Mouse (Mus musculus) neural tube, embryonic 14.5 days (tissue): ENCODE results near the gene Hspe1. TPM values are rescaled to one million over a fixed set of nuclear protein-coding genes. Genes with fewer than 3 reads are reported as not detected.
"Not testable (repeated sequence)": the region's sequence is repeated elsewhere in the genome, so short reads cannot be mapped to it uniquely, and the experiment has no call there.

Experiments used
- ATAC-seq: fragments of 200-750 bp; cut with Nextera tagmentation; 2 replicates; pipeline ENCODE4 v1.8.0; 2017; ENCODE audit warnings: low read depth, mild to moderate bottlenecking, moderate TSS enrichment, moderate library complexity
- H3K27ac ChIP-seq: fragments of 300-500 bp; sonication (generic); 2 replicates; pipeline ENCODE4 v1.5.1; 2014; ENCODE audit warnings: low read depth, mild to moderate bottlenecking, control low read depth, low read length, moderate library complexity, mixed read lengths
- H3K27me3 ChIP-seq: fragments of 300-500 bp; sonication (generic); 2 replicates; pipeline ENCODE4 v1.6.1; 2014; ENCODE audit warnings: low read length; ENCODE audit not compliant: control insufficient read depth, insufficient read depth
- H3K36me3 ChIP-seq: fragments of 300-500 bp; sonication (generic); 2 replicates; pipeline ENCODE4 v1.6.1; 2014; ENCODE audit warnings: low read length, mixed read lengths; ENCODE audit not compliant: control insufficient read depth, insufficient read depth
- H3K4me1 ChIP-seq: fragments of 300-500 bp; sonication (generic); 2 replicates; pipeline ENCODE4 v1.6.1; 2014; ENCODE audit warnings: low read length; ENCODE audit not compliant: control insufficient read depth, insufficient read depth
- H3K4me2 ChIP-seq: fragments of 300-500 bp; sonication (generic); 2 replicates; pipeline ENCODE4 v1.6.1; 2014; ENCODE audit warnings: mild to moderate bottlenecking, low read depth, low read length, control low read depth
- H3K4me3 ChIP-seq: fragments of 300-500 bp; sonication (generic); 2 replicates; pipeline ENCODE4 v1.5.1; 2014; ENCODE audit warnings: low read depth, low read length, control low read depth, mixed read lengths
- H3K9ac ChIP-seq: fragments of 300-500 bp; sonication (generic); replicated peaks from 2 replicates; pipeline ENCODE4 v1.6.1; 2014; ENCODE audit warnings: low read depth, mild to moderate bottlenecking, control low read depth, low read length, mixed read lengths
- H3K9me3 ChIP-seq: fragments of 300-500 bp; sonication (generic); 2 replicates; pipeline ENCODE4 v1.6.1; 2016; ENCODE audit warnings: low read length; ENCODE audit not compliant: control insufficient read depth
- WGBS: fragments of 180-500 bp; shearing (Covaris S2); extraction: QIAGEN DNeasy Blood & Tissue Kit; methylation state at CpG from one replicate; pipeline ENCODE4 v1.1.7; 2014; 5-methylcytosine and 5-hydroxymethylcytosine counted together
- polyA plus RNA-seq: library from polyadenylated mRNA; unstranded; fragments of >200 nt; fragmentation: Nextera tagmentation; extraction: Ambion mirVana; gene quantifications from 2 replicates; pipeline ENCODE4 v1.2.1, GENCODE M21; 2014

Hspe1 gene
- polyA plus RNA-seq, 1 experiment from 2014 or later, result 245 TPM

DNA sequence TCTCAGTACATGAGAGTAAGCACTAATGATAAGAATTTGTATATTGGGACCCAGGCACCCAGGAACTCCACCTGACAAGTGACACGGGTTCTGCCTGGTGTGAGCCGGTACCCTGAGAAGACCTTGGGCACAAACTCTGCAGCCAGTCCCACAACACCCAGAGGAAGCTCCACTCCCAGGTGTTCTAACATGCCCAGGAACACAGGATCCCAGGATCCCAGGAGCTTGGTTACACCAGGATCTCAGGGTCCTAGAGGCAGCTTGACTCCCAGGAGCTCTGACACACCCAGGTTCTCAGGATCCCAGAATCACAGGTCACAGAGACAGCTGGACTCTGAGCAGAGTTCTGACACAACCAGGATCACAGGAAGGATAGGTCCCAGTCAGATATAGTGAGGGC is 36.2 kb downstream of the Hspe1 start:
- not testable (repeated sequence) for H3K9ac ChIP-seq, H3K4me2 ChIP-seq, H3K9me3 ChIP-seq, H3K4me1 ChIP-seq, H3K27me3 ChIP-seq, H3K27ac ChIP-seq, H3K4me3 ChIP-seq, H3K36me3 ChIP-seq, ATAC-seq
- WGBS, result 96% methylated on average over 2 of the region's 2 CpGs

DNA sequence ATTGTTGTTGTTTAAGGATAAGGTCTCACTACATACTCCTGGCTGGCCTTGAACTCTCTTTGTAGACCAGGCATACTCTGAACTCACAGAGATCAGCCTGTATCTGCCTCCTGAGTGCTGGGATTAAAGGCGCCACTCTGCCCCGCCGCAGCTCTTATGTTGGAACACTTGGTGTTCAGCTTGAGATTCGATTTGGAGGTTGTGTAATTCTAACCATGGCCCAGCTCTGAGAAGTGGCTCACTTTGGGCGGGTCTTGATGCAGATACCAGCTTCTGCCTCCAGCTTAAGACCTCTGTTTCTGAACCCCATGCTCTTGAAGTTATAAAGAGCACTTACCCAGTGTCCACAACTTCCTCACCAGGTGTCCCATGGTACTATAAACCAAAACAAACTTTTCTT is 41.8 kb downstream of the Hspe1 start:
- H3K9ac ChIP-seq, result no peak overlapping the region
- no peak for ATAC-seq
- no peak overlapping the region for H3K27ac ChIP-seq
- H3K4me1 ChIP-seq, result peaks cover 20% of the 10 kb centered on the region
- 95% methylated on average over 5 of the region's 5 CpGs for WGBS
- H3K9me3 ChIP-seq, result no peaks in the 10 kb centered on the region
- no peaks in the 10 kb centered on the region for H3K27me3 ChIP-seq
- no peaks in the 10 kb centered on the region for H3K36me3 ChIP-seq
- H3K4me3 ChIP-seq, result no peak overlapping the region
- H3K4me2 ChIP-seq, result no peak overlapping the region

DNA sequence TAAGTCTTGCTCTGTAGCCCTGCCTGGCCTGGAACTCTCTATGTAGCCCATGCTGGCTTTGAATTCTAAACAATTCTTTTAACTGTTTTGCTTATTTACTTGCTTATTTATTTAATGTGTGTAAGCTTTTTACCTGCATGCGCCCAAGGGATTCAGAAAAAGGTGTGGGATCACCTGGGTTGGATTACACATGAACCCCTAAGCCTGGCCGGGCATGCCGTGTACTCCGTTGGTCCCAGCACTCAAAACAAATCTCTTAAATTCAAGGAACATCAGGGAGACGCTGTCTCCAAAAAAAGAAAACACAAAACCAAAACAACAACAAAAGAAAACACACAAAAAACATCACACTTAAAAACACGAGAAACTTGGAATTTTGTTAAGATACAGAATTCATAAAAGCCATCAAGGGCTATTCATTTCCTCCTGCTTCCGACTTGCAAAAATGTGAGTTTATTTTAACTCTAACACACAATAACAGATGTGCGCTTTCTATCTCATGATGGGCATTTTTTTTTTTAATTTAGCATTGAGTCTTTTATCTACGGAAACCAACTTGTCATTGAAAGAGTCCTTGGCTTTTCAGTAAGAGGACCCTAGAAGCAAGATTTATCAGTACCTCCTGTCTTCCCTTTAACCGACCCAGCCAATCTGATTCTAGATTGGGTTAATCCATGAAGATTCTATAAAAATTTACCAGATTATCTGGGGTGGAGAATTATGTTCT is 42.4 kb downstream of the Hspe1 start:
- peak overlapping the region; percentile 97 for H3K4me3 ChIP-seq
- 72% methylated on average over 10 of the region's 10 CpGs for WGBS
- peak overlapping the region; percentile 98 for H3K9ac ChIP-seq

DNA sequence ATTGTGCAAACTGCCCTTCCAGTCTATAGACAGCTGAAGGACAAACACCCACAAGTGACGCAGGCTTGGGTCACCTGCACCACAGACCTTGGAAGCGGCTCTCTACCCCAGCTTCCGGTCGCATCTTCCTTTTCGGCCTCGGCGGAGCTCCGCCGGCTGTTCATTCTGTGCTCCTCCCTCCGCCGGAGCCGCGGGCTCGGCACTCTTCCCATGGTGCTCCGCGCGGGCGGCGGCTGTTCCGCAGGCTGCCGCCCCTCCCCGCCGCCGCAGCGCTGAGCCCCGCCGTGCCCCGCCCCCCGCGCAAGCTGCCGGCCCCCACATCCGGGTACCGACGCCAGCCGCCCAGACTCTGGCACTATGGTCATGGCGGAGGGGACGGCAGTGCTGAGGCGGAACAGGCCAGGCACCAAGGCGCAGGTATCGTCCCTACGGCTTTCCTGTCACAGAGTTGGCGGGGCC is 43.0 kb downstream of the Hspe1 start, which contains the start of gene Mob4:
Gene Mob4, plus strand, starts transcription at position 289 of the 459 bp plus-strand sequence.
- under 1% methylated on average over 26 of the region's 42 CpGs for WGBS
- Histone ChIP-seq H3K36me3 (no peaks in the 10 kb centered on the region), H3K4me1 (peaks cover 20% of the 10 kb centered on the region), H3K4me2 (peak within 1 kb of the TSS; percentile 77), H3K27ac (peak within 1 kb of the TSS; percentile 98), H3K27me3 (no peaks in the 10 kb centered on the region), H3K9ac (peak within 1 kb of the TSS; percentile 98), H3K4me3 (peak within 1 kb of the TSS; percentile 97), H3K9me3 (no peaks in the 10 kb centered on the region)
- peak; percentile 98 for ATAC-seq

More for the DNA sequence above, 42.4 kb downstream of the Hspe1 start:
- Histone ChIP-seq H3K4me2 (peak overlapping the region; percentile 55), H3K27me3 (no peaks in the 10 kb centered on the region), H3K9me3 (no peaks in the 10 kb centered on the region), H3K36me3 (no peaks in the 10 kb centered on the region), H3K27ac (peak overlapping the region; percentile 98), H3K4me1 (peaks cover 20% of the 10 kb centered on the region)
- no peak for ATAC-seq

DNA sequence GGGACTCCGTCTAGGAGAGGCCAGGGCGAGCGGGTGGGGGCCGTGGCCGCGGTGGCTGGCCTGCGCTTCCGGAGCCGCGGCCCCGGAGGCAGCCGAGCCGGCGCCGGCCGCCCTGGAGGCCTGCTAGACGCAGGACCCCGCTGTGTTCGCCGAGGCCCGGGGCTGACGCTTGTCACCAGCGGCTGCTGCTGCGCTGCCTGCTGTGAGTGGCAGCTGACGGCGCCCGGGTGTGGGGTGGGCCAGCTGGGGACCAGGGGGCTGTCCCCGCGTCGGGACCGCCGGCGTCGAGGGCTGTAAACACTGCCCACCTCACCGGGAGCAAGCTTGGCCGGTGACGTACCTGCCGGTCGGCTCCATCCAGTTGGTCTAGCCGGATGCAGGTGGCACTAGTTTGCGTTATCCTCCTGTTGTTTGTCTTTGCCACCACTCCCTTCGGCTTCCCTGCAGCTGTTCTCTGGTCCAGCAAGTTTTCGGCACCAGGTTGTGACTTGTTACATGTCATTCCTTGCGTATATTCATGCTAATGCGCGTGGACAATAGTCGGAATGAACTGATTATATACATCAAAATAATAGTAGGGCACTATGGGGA is 43.6 kb downstream of the Hspe1 start:
- Histone ChIP-seq H3K9me3 (no peaks in the 10 kb centered on the region), H3K27ac (peak overlapping the region; percentile 98)
- WGBS, result under 1% methylated on average over 46 of the region's 47 CpGs

DNA sequence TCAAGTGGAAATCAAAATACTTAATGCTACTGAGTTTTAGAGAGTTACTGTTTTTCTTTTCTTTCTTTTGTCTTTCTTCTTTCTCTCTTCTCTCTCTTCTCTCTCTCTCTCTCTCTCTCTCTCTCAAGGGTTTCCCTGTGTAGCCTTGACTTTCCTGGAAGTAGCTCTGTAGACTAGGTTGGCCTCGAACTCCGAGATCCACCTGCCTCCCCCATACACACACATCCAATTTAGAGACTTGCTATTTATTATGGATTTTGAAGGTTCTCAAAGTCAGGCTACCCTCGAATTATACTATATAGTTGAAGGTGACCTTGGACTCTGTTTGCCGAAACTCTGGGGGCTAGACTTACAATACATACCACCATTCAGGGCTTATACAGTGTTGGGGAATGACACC is 44.4 kb downstream of the Hspe1 start:
- Histone ChIP-seq H3K36me3 (no peaks in the 10 kb centered on the region), H3K9ac (no peak overlapping the region; the same call in 1 of the 2 replicates)
- WGBS, result 80% methylated on average over 4 of the region's 4 CpGs

More for the DNA sequence above, 43.6 kb downstream of the Hspe1 start:
- Histone ChIP-seq H3K4me1 (peaks cover 20% of the 10 kb centered on the region), H3K36me3 (no peaks in the 10 kb centered on the region), H3K27me3 (no peaks in the 10 kb centered on the region), H3K4me2 (peak overlapping the region; percentile 77), H3K4me3 (peak overlapping the region; percentile 97), H3K9ac (peak overlapping the region; percentile 98)
- ATAC-seq, result no peak; the same call in 1 of the 2 replicates

DNA sequence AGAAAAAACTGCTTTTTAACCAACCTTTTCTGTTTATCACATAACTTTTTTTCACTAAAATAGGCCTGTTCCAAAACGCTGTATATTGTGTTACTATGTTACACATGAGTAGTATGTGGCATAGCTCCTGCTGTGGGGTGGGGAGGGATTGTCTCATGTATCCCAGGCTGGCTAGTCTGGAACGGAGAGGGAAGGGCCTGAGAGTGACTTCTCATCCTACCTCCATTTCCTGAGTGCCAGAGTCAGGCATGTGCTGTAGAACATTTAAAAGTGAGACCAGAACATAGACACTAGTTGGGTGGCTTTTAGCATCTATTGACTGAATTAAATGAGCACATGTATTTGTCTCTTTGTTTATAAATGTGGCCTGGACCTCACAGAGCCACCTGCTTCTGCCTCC is 45.2 kb downstream of the Hspe1 start:
- Histone ChIP-seq H3K36me3 (no peaks in the 10 kb centered on the region), H3K4me1 (peaks cover 20% of the 10 kb centered on the region), H3K9ac (no peak overlapping the region), H3K27ac (no peak overlapping the region), H3K4me3 (no peak overlapping the region), H3K9me3 (no peaks in the 10 kb centered on the region), H3K27me3 (no peaks in the 10 kb centered on the region), H3K4me2 (no peak overlapping the region)
- WGBS, result 82% methylated on average over 2 of the region's 2 CpGs
- ATAC-seq, result no peak

More for the DNA sequence above, 44.4 kb downstream of the Hspe1 start:
- Histone ChIP-seq H3K9me3 (no peaks in the 10 kb centered on the region), H3K4me1 (peaks cover 20% of the 10 kb centered on the region), H3K4me3 (peak overlapping the region; percentile 97), H3K27ac (no peak overlapping the region), H3K4me2 (peak overlapping the region; percentile 77), H3K27me3 (no peaks in the 10 kb centered on the region)
- ATAC-seq, result no peak

DNA sequence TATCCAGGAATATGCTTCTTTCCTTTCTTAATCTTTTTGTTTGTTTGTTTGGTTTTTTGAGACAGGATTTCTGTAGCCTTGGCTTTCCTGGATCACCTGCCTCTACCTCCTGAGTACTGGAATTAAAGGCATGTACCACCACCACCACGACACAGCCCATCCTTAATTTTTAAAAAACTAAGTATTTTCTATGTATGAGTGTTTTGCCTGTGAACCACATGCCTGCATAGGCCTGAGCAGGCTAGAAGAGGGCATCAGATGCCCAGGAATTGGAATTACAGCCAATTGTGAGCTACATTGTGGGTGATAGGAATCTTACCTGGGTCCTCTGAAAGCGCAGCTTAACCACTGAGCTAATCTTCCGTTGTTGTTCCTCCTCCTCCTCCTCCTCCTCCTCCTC is 46.4 kb downstream of the Hspe1 start:
- no peak overlapping the region for H3K27ac ChIP-seq
- WGBS, result 100% methylated on average over 3 of the region's 3 CpGs
- no peaks in the 10 kb centered on the region for H3K9me3 ChIP-seq

DNA sequence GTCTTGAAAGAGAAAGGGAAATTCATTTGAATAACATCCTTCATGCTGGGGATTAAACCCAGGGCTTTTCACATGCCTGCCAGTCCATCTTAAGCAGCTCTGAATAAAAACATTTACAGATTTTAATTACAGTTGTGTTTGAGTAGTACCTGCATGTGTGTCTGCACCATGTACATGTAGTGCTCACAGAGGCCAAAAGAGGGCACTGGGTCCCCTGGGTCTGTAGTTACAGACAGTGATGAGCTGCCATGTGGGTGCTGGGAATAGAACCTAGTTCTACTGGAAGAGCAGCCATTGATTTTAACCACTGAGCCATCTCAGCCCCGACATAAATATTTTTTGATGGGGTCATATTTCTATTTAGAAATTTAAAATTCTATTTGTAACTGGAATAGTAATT is 47.9 kb downstream of the Hspe1 start:
- WGBS, result 100% methylated on average over 1 of the region's 1 CpGs

More for the DNA sequence above, 46.4 kb downstream of the Hspe1 start:
- Histone ChIP-seq H3K4me1 (peaks cover 20% of the 10 kb centered on the region), H3K9ac (no peak overlapping the region), H3K27me3 (no peaks in the 10 kb centered on the region), H3K4me2 (no peak overlapping the region), H3K4me3 (no peak overlapping the region), H3K36me3 (no peaks in the 10 kb centered on the region)
- ATAC-seq, result no peak

More for the DNA sequence above, 47.9 kb downstream of the Hspe1 start:
- H3K9ac ChIP-seq, result no peak overlapping the region
- H3K27me3 ChIP-seq, result no peaks in the 10 kb centered on the region
- no peaks in the 10 kb centered on the region for H3K9me3 ChIP-seq
- H3K4me3 ChIP-seq, result no peak overlapping the region
- H3K27ac ChIP-seq, result no peak overlapping the region
- no peak overlapping the region for H3K4me2 ChIP-seq
- H3K36me3 ChIP-seq, result 0 out of 2 replicates have a peak, but pooled peaks cover 7% of the 10 kb centered on the region
- peaks cover 15% of the 10 kb centered on the region for H3K4me1 ChIP-seq
- ATAC-seq, result no peak
